Mouse (Mus musculus) lung, adult 2 months (tissue): ENCODE results near the gene Rab13.

Experiments used
- CTCF ChIP-seq: fragments of 200-500 bp; IDR thresholded peaks from 2 replicates; pipeline ENCODE4 v1.5.1; 2011; ENCODE audit warnings: mild to moderate bottlenecking, low read length, control low read depth; ENCODE audit not compliant: insufficient read depth
- POLR2A ChIP-seq: fragments of 200-500 bp; IDR thresholded peaks from 2 replicates; pipeline ENCODE4 v1.6.1; 2011; ENCODE audit warnings: low read depth, mild to moderate bottlenecking, control low read depth, low read length, borderline replicate concordance; ENCODE audit errors: extremely low read depth

GRCm38 (mm10) chr3:90266901-90267775 lies 53.6 kb downstream of the Rab13 start:
- TF ChIP-seq CTCF (no peak), POLR2A (no peak)
